Mouse (Mus musculus) liver, embryonic 14.5 days (tissue): ENCODE data around the gene Slc25a12.

Experiments
- CTCF ChIP-seq: IDR thresholded peaks from 2 replicates; pipeline ENCODE4 v1.5.1; 2016; ENCODE audit warnings: antibody characterized with exemption, low read depth, control low read depth
- EP300 ChIP-seq: IDR thresholded peaks from 2 replicates; pipeline ENCODE4 v1.6.1; 2016; ENCODE audit warnings: antibody characterized with exemption, low read depth

- TF ChIP-seq EP300 (no peak), CTCF (0 out of 2 replicates have a peak, but pooled peaks have one; percentile 3)
Observed at GRCm38 (mm10) chr2:71245416-71245815, 122.1 kb downstream of the Slc25a12 start.
